Mouse (Mus musculus): ENCODE results near the gene U2af2. TPM values are rescaled to one million over a fixed set of nuclear protein-coding genes. Genes with fewer than 3 reads are reported as not detected.

U2af2 gene
- total RNA-seq (2014; rRNA removed) (146 and 153 TPM in 2 replicates), polyA plus RNA-seq (2015; fragmentation: Nextera tagmentation; extraction: Ambion mirVana) (85.7 and 86.9 TPM in 2 replicates)

- Histone ChIP-seq H3K4me2 (ENCODE audit: low read depth, low read length) (peak within 1 kb of the TSS; percentile 93), H3K4me3 (ENCODE audit: low read length) (peak within 1 kb of the TSS; percentile 70), H3K36me3 (ENCODE audit: insufficient read depth, low read length) (peaks cover 4% of the 10 kb centered on the region; the same call in 1 of the 2 replicates), H3K9ac (replicated peaks; ENCODE audit: low read length) (peak within 1 kb of the TSS; percentile 79), H3K27ac (peak within 1 kb of the TSS; percentile 99), H3K27me3 (ENCODE audit: insufficient read depth, low read length) (no peaks in the 10 kb centered on the region), H3K9me3 (ENCODE audit: low read length) (no peaks in the 10 kb centered on the region), H3K4me1 (ENCODE audit: insufficient read depth, low read length) (peaks cover 29% of the 10 kb centered on the region)
- peak; percentile 95 for DNase-seq (ENCODE audit: low spot score)
- no peak; the same call in 1 of the 2 replicates for TF ChIP-seq CTCF (IDR thresholded peaks at IDR 0.05; ENCODE audit: low read depth)
- WGBS = 1% methylated on average over 59 of the region's 65 CpGs
- peak; percentile 83 for ATAC-seq
These were observed at the start of gene U2af2 for GRCm38 (mm10) chr7:5061774-5062359. TSS of gene U2af2 (plus strand) at chr7:5062143.

DNA sequence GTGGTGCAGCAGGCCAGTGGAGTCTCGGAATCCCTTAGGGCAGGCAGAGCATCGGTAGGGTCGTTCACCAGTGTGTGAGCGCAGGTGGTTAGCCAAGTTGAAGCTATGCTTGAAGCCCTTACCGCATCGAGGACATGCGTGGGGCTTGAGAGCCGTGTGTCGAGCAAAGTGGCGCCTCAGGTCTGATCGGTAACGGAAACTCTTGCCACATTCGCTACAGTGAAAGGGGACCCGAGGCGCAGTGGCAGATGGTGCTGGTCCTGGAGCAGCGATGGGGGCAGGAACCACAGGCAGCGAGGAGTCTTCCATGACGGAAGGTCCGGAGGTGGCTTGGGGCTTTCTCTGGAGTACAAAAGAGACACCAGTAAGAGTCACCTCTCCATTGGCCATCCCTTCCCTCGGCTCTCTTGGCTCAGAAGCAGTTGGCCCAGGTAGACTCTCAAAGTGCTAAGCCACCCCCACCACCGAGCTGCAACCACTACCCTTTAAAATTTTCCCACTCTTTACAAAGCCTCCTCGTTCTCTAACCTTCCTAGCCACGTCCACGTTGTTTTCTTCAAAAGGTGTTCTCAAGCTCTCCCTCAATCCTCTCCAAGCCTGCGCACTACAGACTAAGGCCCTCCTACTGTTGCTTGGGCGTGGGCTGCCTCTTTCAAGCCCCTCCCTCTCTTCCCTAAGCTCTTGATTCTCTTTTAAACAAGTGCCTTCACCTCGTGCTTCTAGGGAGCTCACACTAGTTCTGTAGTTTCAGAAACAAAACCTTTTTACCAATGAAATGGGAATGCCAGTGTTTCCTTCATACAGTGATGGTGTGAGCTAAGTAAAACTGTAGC lies 49.0 kb upstream of the U2af2 start:
- Histone ChIP-seq H3K36me3 (ENCODE audit: insufficient read depth, low read length) (peaks cover 37% of the 10 kb centered on the region), H3K4me2 (ENCODE audit: low read depth, low read length) (no peak overlapping the region), H3K4me3 (ENCODE audit: low read length) (no peak overlapping the region), H3K9me3 (ENCODE audit: low read length) (no peaks in the 10 kb centered on the region), H3K9ac (replicated peaks; ENCODE audit: low read length) (no peak overlapping the region), H3K27ac (no peak overlapping the region), H3K4me1 (ENCODE audit: insufficient read depth, low read length) (no peaks in the 10 kb centered on the region), H3K27me3 (ENCODE audit: insufficient read depth, low read length) (no peaks in the 10 kb centered on the region)
- ATAC-seq (no peak), DNase-seq (ENCODE audit: low spot score) (no peak)
- WGBS = 91% methylated on average over 27 of the region's 27 CpGs
- TF ChIP-seq CTCF (IDR thresholded peaks at IDR 0.05; ENCODE audit: low read depth) = no peak

DNA sequence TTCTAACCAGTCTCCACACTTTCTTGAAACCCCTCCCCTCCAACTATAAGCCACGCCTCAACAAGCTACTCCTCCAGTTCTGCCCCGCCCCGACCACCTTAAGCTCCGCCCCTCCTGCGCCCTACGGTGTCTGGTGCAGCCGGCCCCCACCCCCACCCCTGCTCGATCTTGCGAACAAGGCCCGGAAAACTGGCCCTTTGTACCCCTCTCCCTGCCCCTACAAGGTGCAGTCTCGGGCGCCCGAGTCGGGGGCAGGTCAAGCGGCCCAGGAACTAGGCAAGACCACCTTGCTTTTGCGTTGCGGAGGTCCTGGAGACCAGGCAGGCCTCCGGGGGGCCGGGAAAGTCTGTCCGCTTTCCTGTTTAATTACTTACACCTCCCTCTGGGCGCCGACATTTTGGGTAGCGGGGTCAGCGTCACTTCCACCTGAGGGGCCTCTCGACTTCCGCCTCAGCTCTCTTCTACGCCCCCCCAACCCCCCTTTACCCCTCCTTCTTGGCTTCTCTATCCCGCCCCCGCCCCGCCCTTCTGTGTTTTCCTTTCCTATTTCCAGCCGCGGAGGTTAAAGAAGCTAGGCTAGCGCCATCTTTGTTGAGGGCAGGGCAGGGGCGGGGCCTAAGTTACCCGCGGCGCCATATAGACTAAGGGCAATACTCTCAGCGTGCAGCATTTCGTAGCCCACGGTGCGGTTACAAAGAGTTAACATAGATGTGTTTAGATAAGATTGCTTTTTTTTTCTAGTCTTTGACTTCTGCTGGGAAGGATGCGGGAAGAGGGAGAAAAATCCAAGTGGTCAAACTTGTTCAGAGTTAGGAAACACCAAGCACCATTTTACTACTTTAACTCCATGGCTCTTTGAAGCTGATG lies 47.5 kb upstream of the U2af2 start, which contains the start of the genes Zfp524 and Fiz1:
Gene Zfp524 (plus strand): TSS at position 165 of the 867 bp plus-strand sequence.
Gene Fiz1 (minus strand): TSS at position 447 of the 867 bp plus-strand sequence.
- Histone ChIP-seq H3K9me3 (ENCODE audit: low read length) (no peaks in the 10 kb centered on the region), H3K4me2 (ENCODE audit: low read depth, low read length) (peak within 1 kb of the TSS; percentile 66), H3K36me3 (ENCODE audit: insufficient read depth, low read length) (peaks cover 21% of the 10 kb centered on the region), H3K4me3 (ENCODE audit: low read length) (peak within 1 kb of the TSS; percentile 65), H3K4me1 (ENCODE audit: insufficient read depth, low read length) (no peaks in the 10 kb centered on the region), H3K27me3 (ENCODE audit: insufficient read depth, low read length) (no peaks in the 10 kb centered on the region), H3K27ac (peak within 1 kb of the TSS; percentile 98), H3K9ac (replicated peaks; ENCODE audit: low read length) (peak within 1 kb of the TSS; percentile 73)
- TF ChIP-seq CTCF (IDR thresholded peaks at IDR 0.05; ENCODE audit: low read depth) = no peak
- under 1% methylated on average over 42 of the region's 42 CpGs for WGBS
- ATAC-seq (peak; percentile 84), DNase-seq (ENCODE audit: low spot score) (peak; percentile 98)

DNA sequence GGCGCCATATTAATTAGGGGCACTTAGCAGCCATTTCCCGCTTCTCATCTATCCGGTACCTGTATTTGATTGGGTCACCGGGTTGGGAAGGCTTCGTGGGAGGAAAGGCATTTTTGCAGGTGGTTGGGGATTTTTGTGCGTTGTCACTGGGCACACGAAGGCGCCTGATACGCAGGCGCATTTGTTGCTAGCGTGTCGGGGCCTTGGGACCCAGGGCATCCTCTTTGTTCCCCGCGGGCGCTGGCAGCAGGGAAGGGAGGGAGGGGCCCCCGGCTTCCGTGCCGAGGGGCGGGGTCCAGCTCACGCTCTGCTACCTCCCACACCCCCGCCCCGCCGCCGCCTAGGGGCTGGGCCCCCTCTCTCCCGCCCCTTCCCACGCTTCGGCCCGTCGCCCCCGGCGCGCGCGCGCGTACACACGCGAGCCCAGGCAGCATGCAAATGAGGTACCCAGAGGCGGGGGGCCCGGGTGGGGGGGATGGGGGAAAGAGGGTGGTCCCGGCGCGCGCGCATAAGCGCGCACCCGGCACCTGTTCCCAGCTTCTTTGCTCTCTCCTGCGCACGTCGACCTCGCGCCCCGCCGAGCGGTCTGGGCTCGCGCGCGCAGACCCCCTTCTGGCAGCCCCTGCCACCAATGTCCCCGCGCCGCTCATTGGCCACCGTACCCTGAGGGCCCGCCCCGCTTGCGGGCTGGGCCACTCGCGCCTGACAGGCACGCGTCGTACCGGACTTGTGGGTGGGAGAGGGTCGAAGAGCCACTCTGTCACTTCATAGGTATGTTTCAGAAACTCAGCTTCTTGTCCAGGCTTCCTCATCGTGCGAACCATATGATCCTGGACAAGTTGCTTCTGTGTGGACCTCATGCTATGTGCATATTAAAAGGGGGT lies 46.6 kb upstream of the U2af2 start, which contains the start of gene Gm44973:
Gene Gm44973 (plus strand): TSS at position 379 of the 884 bp plus-strand sequence.
- no peak for TF ChIP-seq CTCF (IDR thresholded peaks at IDR 0.05; ENCODE audit: low read depth)
- Histone ChIP-seq H3K9ac (replicated peaks; ENCODE audit: low read length) (peak within 1 kb of the TSS; percentile 73), H3K27ac (peak within 1 kb of the TSS; percentile 98), H3K9me3 (ENCODE audit: low read length) (no peaks in the 10 kb centered on the region), H3K27me3 (ENCODE audit: insufficient read depth, low read length) (no peaks in the 10 kb centered on the region), H3K36me3 (ENCODE audit: insufficient read depth, low read length) (peaks cover 14% of the 10 kb centered on the region), H3K4me1 (ENCODE audit: insufficient read depth, low read length) (no peaks in the 10 kb centered on the region), H3K4me2 (ENCODE audit: low read depth, low read length) (peak within 1 kb of the TSS; percentile 66), H3K4me3 (ENCODE audit: low read length) (peak within 1 kb of the TSS; percentile 65)
- under 1% methylated on average over 57 of the region's 76 CpGs for WGBS
- ATAC-seq (peak; percentile 83), DNase-seq (ENCODE audit: low spot score) (peak; percentile 96)

- no peak for DNase-seq (ENCODE audit: low spot score)
These were observed 45.9 kb upstream of the U2af2 start for GRCm38 (mm10) chr7:5016057-5016456.

More at GRCm38 (mm10) chr7:5016057-5016456, 45.9 kb upstream of the U2af2 start:
- Histone ChIP-seq H3K27me3 (ENCODE audit: insufficient read depth, low read length) (no peaks in the 10 kb centered on the region), H3K9me3 (ENCODE audit: low read length) (no peaks in the 10 kb centered on the region), H3K4me3 (ENCODE audit: low read length) (peak overlapping the region; percentile 65), H3K36me3 (ENCODE audit: insufficient read depth, low read length) (peaks cover 14% of the 10 kb centered on the region), H3K4me1 (ENCODE audit: insufficient read depth, low read length) (peaks cover 1% of the 10 kb centered on the region; the same call in 1 of the 2 replicates), H3K27ac (peak overlapping the region; percentile 98), H3K4me2 (ENCODE audit: low read depth, low read length) (peak overlapping the region; percentile 66), H3K9ac (replicated peaks; ENCODE audit: low read length) (peak overlapping the region; percentile 73; the same call in 1 of the 2 replicates)
- ATAC-seq = no peak
- 64% methylated on average over 3 of the region's 3 CpGs for WGBS
- TF ChIP-seq CTCF (IDR thresholded peaks at IDR 0.05; ENCODE audit: low read depth) = no peak
